Mouse (Mus musculus) MEL (cell line): ENCODE measurements around the gene Maml1. TPM values are rescaled to one million over a fixed set of nuclear protein-coding genes. Genes with fewer than 3 reads are reported as not detected.

Source experiments
- DNase-seq: peaks from one replicate; pipeline ENCODE4 v3.0.0; 2011; ENCODE audit warnings: low read depth, low spot score
- H3K27ac ChIP-seq: 2 replicates; pipeline ENCODE4 v1.5.1; 2012; ENCODE audit warnings: low read depth, mild to moderate bottlenecking, control low read depth, low read length, moderate library complexity; ENCODE audit not compliant: control insufficient read depth
- H3K27me3 ChIP-seq, 2 experiments: fragments of 150-350 bp in 1 of 2; sonication (generic) in 1 of 2; 2 replicates each; pipeline ENCODE4 v1.6.1; 2012; ENCODE audit warnings: low read length in 2 of 2, mild to moderate bottlenecking in 2 of 2, improper control_type of control experiment in 1 of 2, moderate library complexity in 1 of 2; ENCODE audit not compliant: insufficient read depth in 2 of 2, control insufficient read depth in 1 of 2
- H3K36me3 ChIP-seq, 2 experiments: 2 replicates each; pipeline ENCODE4 v1.6.1; 2012 to 2014; ENCODE audit warnings: low read length in 2 of 2, improper control_type of control experiment in 1 of 2, inconsistent platforms in 1 of 2, mild to moderate bottlenecking in 1 of 2; ENCODE audit not compliant: insufficient read depth in 2 of 2, control insufficient read depth in 1 of 2
- H3K4me1 ChIP-seq, 2 experiments: fragments of 150-350 bp in 1 of 2; sonication (generic) in 1 of 2; 2 replicates each; pipeline ENCODE4 v1.6.1; 2012; ENCODE audit warnings: low read length in 2 of 2, improper control_type of control experiment in 1 of 2, mild to moderate bottlenecking in 1 of 2; ENCODE audit not compliant: insufficient read depth in 2 of 2, control insufficient read depth in 1 of 2
- H3K4me3 ChIP-seq, 2 experiments: fragments of 150-350 bp in 1 of 2; sonication (generic) in 1 of 2; 2 replicates each; pipeline ENCODE4 v1.5.1; 2012; ENCODE audit warnings: low read depth in 2 of 2, low read length in 2 of 2, mild to moderate bottlenecking in 2 of 2, moderate library complexity in 2 of 2, control low read depth in 1 of 2, improper control_type of control experiment in 1 of 2; ENCODE audit not compliant: control insufficient read depth in 1 of 2, insufficient read depth in 1 of 2
- H3K79me2 ChIP-seq: 2 replicates; pipeline ENCODE4 v1.6.1; 2012; ENCODE audit warnings: mild to moderate bottlenecking, low read length, moderate library complexity; ENCODE audit not compliant: control insufficient read depth, poor library complexity, insufficient read depth
- H3K9ac ChIP-seq: 2 replicates; pipeline ENCODE4 v1.6.1; 2012; ENCODE audit warnings: low read depth, mild to moderate bottlenecking, control low read depth, low read length, moderate library complexity; ENCODE audit not compliant: control insufficient read depth, poor library complexity, severe bottlenecking
- H3K9me3 ChIP-seq: fragments of 150-350 bp; sonication (generic); replicated peaks from 2 replicates; pipeline ENCODE4 v1.6.1; 2012; ENCODE audit warnings: mild to moderate bottlenecking, low read length, improper control_type of control experiment, moderate library complexity; ENCODE audit not compliant: insufficient read depth
- CHD1 ChIP-seq: IDR thresholded peaks from 2 replicates; pipeline ENCODE4 v1.6.1; 2012; ENCODE audit warnings: low read depth, mild to moderate bottlenecking, inconsistent platforms, low read length, improper control_type of control experiment
- CHD2 ChIP-seq: IDR thresholded peaks from 2 replicates; pipeline ENCODE4 v1.6.1; 2011; ENCODE audit warnings: low read length, improper control_type of control experiment
- E2F4 ChIP-seq: IDR thresholded peaks from 2 replicates; pipeline ENCODE4 v1.6.1; 2011; ENCODE audit warnings: low read depth, low read length, improper control_type of control experiment, borderline replicate concordance
- EP300 ChIP-seq, 2 experiments: IDR thresholded peaks; 2 replicates each; pipeline ENCODE4 v1.6.1; 2011; ENCODE audit warnings: improper control_type of control experiment in 2 of 2, low read length in 2 of 2, low read depth in 1 of 2, mild to moderate bottlenecking in 1 of 2
- GABPA ChIP-seq: IDR thresholded peaks from 2 replicates; pipeline ENCODE4 v1.6.1; 2012; ENCODE audit warnings: low read depth, mild to moderate bottlenecking, inconsistent platforms, low read length, improper control_type of control experiment, moderate library complexity
- HCFC1 ChIP-seq: IDR thresholded peaks from 2 replicates; pipeline ENCODE4 v1.6.1; 2012; ENCODE audit warnings: low read depth, mild to moderate bottlenecking, inconsistent platforms, low read length, improper control_type of control experiment, moderate library complexity
- JUND ChIP-seq: IDR thresholded peaks from 2 replicates; pipeline ENCODE4 v1.6.1; 2011; ENCODE audit warnings: low read depth, mild to moderate bottlenecking, improper control_type of control experiment, low read length
- KAT2A ChIP-seq: conservative IDR thresholded peaks from 2 replicates; pipeline ENCODE4 v1.6.1; 2012; ENCODE audit warnings: low read depth, low read length, improper control_type of control experiment, inconsistent platforms
- MAFK ChIP-seq: IDR thresholded peaks from 2 replicates; pipeline ENCODE4 v1.6.1; 2011; ENCODE audit warnings: low read depth, mild to moderate bottlenecking, low read length, improper control_type of control experiment, borderline replicate concordance
- MAX ChIP-seq: IDR thresholded peaks from 2 replicates; pipeline ENCODE4 v1.6.1; 2011; ENCODE audit warnings: low read length, improper control_type of control experiment
- MAZ ChIP-seq: IDR thresholded peaks from 2 replicates; pipeline ENCODE4 v1.6.1; 2012; ENCODE audit warnings: low read depth, mild to moderate bottlenecking, inconsistent platforms, low read length, improper control_type of control experiment
- MXI1 ChIP-seq: IDR thresholded peaks from 2 replicates; pipeline ENCODE4 v1.6.1; 2011; ENCODE audit warnings: mild to moderate bottlenecking, low read depth, low read length, improper control_type of control experiment
- MYB ChIP-seq: IDR thresholded peaks from 2 replicates; pipeline ENCODE4 v1.6.1; 2011; ENCODE audit warnings: mild to moderate bottlenecking, low read depth, low read length, improper control_type of control experiment
- POLR2AphosphoS2 ChIP-seq: IDR thresholded peaks from 2 replicates; pipeline ENCODE4 v1.6.1; 2011; ENCODE audit warnings: low read length, improper control_type of control experiment
- RAD21 ChIP-seq: IDR thresholded peaks from 2 replicates; pipeline ENCODE4 v1.6.1; 2011; ENCODE audit warnings: mild to moderate bottlenecking, low read depth, low read length, improper control_type of control experiment
- SIN3A ChIP-seq: IDR thresholded peaks from 2 replicates; pipeline ENCODE4 v1.6.1; 2012; ENCODE audit warnings: low read length, improper control_type of control experiment, inconsistent platforms
- SMC3 ChIP-seq: IDR thresholded peaks from 2 replicates; pipeline ENCODE4 v1.6.1; 2011; ENCODE audit warnings: low read depth, low read length, improper control_type of control experiment
- UBTF ChIP-seq: IDR thresholded peaks from 2 replicates; pipeline ENCODE4 v1.6.1; 2012; ENCODE audit warnings: low read depth, mild to moderate bottlenecking, inconsistent platforms, low read length, improper control_type of control experiment, moderate library complexity, borderline replicate concordance; ENCODE audit not compliant: insufficient read depth
- USF2 ChIP-seq, 2 experiments: IDR thresholded peaks; 2 replicates each; pipeline ENCODE4 v1.6.1; 2011 to 2012; ENCODE audit warnings: improper control_type of control experiment in 2 of 2, low read length in 2 of 2, borderline replicate concordance in 1 of 2, inconsistent platforms in 1 of 2, low read depth in 1 of 2, mild to moderate bottlenecking in 1 of 2; ENCODE audit not compliant: insufficient read depth in 1 of 2
- ZMIZ1 ChIP-seq: IDR thresholded peaks from 2 replicates; pipeline ENCODE4 v1.6.1; 2012; ENCODE audit warnings: low read depth, mild to moderate bottlenecking, inconsistent platforms, low read length, improper control_type of control experiment, moderate library complexity
- ZNF384 ChIP-seq: IDR thresholded peaks from 2 replicates; pipeline ENCODE4 v1.6.1; 2012; ENCODE audit warnings: low read depth, mild to moderate bottlenecking, inconsistent platforms, low read length, improper control_type of control experiment
- polyA plus RNA-seq, 2 experiments: library from polyadenylated mRNA; stranded (reverse) in 1 of 2; unstranded in 1 of 2; fragments of >175 nt in 1 of 2; fragments of >200 nt in 1 of 2; gene quantifications; 2 replicates each; pipeline versions ENCODE4 v1.2.1 to v1.2.4; 2012; ENCODE audit warnings: low replicate concordance in 2 of 2, low read depth in 1 of 2; ENCODE audit not compliant: insufficient read length in 2 of 2, insufficient read depth in 1 of 2, missing spikeins in 1 of 2
- total RNA-seq: library from RNA; depleted of rRNA; stranded (reverse); fragments of 300-350 nt; gene quantifications from 2 replicates; pipeline ENCODE4 v1.2.3, GENCODE M21; 2012

The Maml1 gene
- total and polyA plus RNA-seq, 3 experiments, result 3.8 to 12.6 TPM; not detected in 1

- H3K36me3 ChIP-seq, result peaks cover 19 to 94% of the 10 kb centered on the region in 2 experiments
- H3K9me3 ChIP-seq, result no peaks in the 10 kb centered on the region
- peaks cover 1% of the 10 kb centered on the region; the same call in 1 of the 2 replicates for H3K79me2 ChIP-seq
- H3K4me3 ChIP-seq, result no peak overlapping the region
- TF ChIP-seq POLR2AphosphoS2, result no peak
- TF ChIP-seq HCFC1, result no peak
- TF ChIP-seq SIN3A, result no peak
- no peak for TF ChIP-seq CHD2
- H3K27ac ChIP-seq, result no peak overlapping the region
- no peak overlapping the region for H3K9ac ChIP-seq
- no peaks in the 10 kb centered on the region for H3K27me3 ChIP-seq
- H3K4me1 ChIP-seq, result no peaks in the 10 kb centered on the region
- DNase-seq, result no peak
Observed at GRCm38 (mm10) chr11:50303406-50303805, 11.3 kb upstream of the Maml1 start.

DNA sequence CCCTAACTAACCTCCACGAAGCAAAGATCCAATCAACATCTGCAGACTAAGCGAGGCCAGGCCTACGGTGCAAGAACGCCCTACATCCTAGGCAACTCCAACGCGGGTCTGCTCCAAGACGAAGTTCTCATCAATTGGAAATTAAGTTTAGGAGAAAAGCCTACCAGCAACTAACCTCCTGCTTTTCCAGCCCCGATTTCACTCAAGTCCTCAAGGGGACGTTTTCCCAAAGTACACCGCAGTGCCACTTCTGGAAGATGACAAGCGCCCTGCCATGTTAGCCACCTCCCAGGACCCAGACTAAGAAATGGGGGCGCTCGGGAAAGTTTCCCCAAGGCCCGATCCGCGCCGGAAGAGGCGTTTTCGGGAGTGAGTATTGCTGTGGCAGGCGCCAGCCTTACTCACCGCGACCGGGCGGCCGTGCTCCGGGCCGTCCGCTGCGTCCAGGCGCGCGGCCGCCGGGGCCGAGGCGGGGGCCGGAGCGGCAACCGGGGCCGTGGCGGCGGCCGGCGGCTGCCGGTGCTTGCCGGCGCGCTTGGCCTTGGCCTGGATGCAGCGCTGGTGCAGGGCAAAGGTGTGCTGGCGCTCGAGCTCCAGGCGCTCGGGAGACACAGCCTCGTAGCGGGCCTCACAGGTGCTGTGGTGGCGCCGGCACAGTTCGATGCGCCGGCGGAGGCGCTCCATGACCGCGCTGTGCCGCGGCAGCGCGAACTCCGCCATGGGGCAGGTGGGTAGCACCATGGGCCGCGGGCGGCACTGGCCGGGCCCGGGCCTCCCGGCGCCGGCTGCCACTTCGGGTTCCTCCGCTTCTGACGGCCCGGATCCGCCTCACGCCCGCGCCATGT is 568 bp downstream of the Maml1 start:
- Histone ChIP-seq H3K9me3 (no peaks in the 10 kb centered on the region), H3K27ac (peak overlapping the region; percentile 71), H3K4me3 (peak overlapping the region; percentile 69 to 80), H3K9ac (peak overlapping the region; percentile 99), H3K27me3 (no peaks in the 10 kb centered on the region), H3K79me2 (peaks cover 38% of the 10 kb centered on the region), H3K36me3 (peaks cover 23 to 29% of the 10 kb centered on the region in 2 experiments), H3K4me1 (peaks cover 7 to 17% of the 10 kb centered on the region in 2 experiments)
- peak; percentile 83 for DNase-seq
- TF ChIP-seq E2F4 (0 out of 2 replicates have a peak, but pooled peaks have one; percentile 34), MYB (peak; percentile 55), JUND (no peak), SIN3A (peak; percentile 42; the same call in 1 of the 2 replicates), UBTF (peak; percentile 97; the same call in 1 of the 2 replicates), HCFC1 (peak; percentile 35; the same call in 1 of the 2 replicates), MAX (0 out of 2 replicates have a peak, but pooled peaks have one; percentile 42), USF2 (IDR thresholded peaks at IDR 0.05; ENCODE audit: borderline replicate concordance in 1 of 2, insufficient read depth in 1 of 2, low read depth in 1 of 2, low read length in 2 of 2) (no peak)

DNA sequence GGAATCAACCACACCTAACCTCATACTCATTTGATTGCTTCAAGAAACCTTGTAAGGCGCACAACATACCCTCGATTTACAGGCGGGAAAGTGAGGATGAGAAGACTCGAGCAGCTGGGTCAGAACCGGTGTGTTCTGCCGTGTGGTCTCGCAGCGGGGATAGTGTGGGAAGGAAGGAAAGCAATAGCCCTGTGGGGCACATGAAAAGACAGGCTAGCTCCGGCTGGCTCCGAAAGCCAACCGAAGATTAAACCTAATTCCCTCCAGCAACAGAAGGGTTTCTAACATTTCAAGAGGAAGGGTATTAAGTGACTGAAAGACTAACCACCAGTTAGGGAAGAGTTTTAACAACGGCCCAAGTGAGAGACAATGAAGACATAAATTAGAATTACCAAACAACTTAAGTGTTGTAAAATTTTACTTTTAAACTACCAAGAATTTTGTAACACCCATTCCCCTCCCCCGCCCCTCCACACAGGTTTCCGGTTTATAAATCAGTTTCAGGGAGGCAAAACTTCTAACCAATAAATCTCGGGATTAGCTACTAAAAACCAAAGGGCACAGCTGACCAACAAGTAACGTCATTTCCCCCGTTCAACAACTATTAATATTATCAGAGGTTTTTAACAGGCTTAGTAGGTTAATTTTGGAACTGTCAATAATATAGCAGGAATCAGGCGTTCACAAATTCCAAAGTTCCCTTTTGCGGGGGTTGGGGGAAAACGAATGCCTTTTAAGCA is 1.5 kb downstream of the Maml1 start:
- DNase-seq, result peak; percentile 47
- H3K36me3 ChIP-seq, result peaks cover 15 to 35% of the 10 kb centered on the region in 2 experiments
- H3K79me2 ChIP-seq, result peaks cover 41% of the 10 kb centered on the region
- H3K4me3 ChIP-seq, result peak overlapping the region; percentile 69 to 80
- peak overlapping the region; percentile 99 for H3K9ac ChIP-seq
- no peaks in the 10 kb centered on the region for H3K9me3 ChIP-seq
- H3K27me3 ChIP-seq, result no peaks in the 10 kb centered on the region
- H3K27ac ChIP-seq, result peak overlapping the region; percentile 71
- H3K4me1 ChIP-seq, result peaks cover 11 to 19% of the 10 kb centered on the region in 2 experiments
- TF ChIP-seq ZNF384, result no peak
- peak in 1 of 2 experiments; percentile 16; a peak in 1 of 4 replicates for TF ChIP-seq EP300 (IDR thresholded peaks at IDR 0.05; ENCODE audit: low read depth in 1 of 2, low read length in 2 of 2)
- TF ChIP-seq MAX, result no peak
- no peak for TF ChIP-seq POLR2AphosphoS2
- TF ChIP-seq MAFK, result no peak
- no peak for TF ChIP-seq USF2 (IDR thresholded peaks at IDR 0.05; ENCODE audit: borderline replicate concordance in 1 of 2, insufficient read depth in 1 of 2, low read depth in 1 of 2, low read length in 2 of 2)
- no peak for TF ChIP-seq HCFC1
- 0 out of 2 replicates have a peak, but pooled peaks have one; percentile 19 for TF ChIP-seq KAT2A
- TF ChIP-seq MXI1, result no peak
- TF ChIP-seq GABPA, result 0 out of 2 replicates have a peak, but pooled peaks have one; percentile 17
- TF ChIP-seq SMC3, result peak; percentile 4; the same call in 1 of the 2 replicates
- no peak for TF ChIP-seq MAZ
- TF ChIP-seq ZMIZ1, result no peak
- TF ChIP-seq RAD21, result no peak
- TF ChIP-seq CHD1, result no peak
